Mouse (Mus musculus) heart, embryonic 15.5 days (tissue): Measurements from ENCODE around the gene Nck2. TPM values are rescaled to one million over a fixed set of nuclear protein-coding genes. Genes with fewer than 3 reads are reported as not detected.

Experiments
- ATAC-seq: fragments of 200-750 bp; cut with Nextera tagmentation; replicated peaks from 2 replicates; pipeline ENCODE4 v1.8.0; 2017; ENCODE audit warnings: low read depth, moderate TSS enrichment; ENCODE audit not compliant: insufficient number of reproducible peaks, insufficient read depth, low FRiP score
- H3K27ac ChIP-seq: fragments of 300-500 bp; sonication (generic); 2 replicates; pipeline ENCODE4 v1.5.1; 2015; ENCODE audit warnings: mild to moderate bottlenecking, inconsistent platforms
- H3K27me3 ChIP-seq: fragments of 300-500 bp; sonication (generic); 2 replicates; pipeline ENCODE4 v1.6.1; 2015; ENCODE audit warnings: inconsistent platforms
- H3K36me3 ChIP-seq: fragments of 300-500 bp; sonication (generic); 2 replicates; pipeline ENCODE4 v1.6.1; 2015; ENCODE audit warnings: mild to moderate bottlenecking, inconsistent platforms
- H3K4me1 ChIP-seq: fragments of 300-500 bp; sonication (generic); replicated peaks from 2 replicates; pipeline ENCODE4 v1.6.1; 2015; ENCODE audit warnings: inconsistent platforms
- H3K4me2 ChIP-seq: fragments of 300-500 bp; sonication (generic); 2 replicates; pipeline ENCODE4 v1.6.1; 2015; ENCODE audit warnings: inconsistent platforms, mild to moderate bottlenecking, moderate library complexity
- H3K4me3 ChIP-seq: fragments of 300-500 bp; sonication (generic); 2 replicates; pipeline ENCODE4 v1.5.1; 2015; ENCODE audit warnings: mild to moderate bottlenecking, inconsistent platforms
- H3K9ac ChIP-seq: fragments of 300-500 bp; sonication (generic); 2 replicates; pipeline ENCODE4 v1.6.1; 2015; ENCODE audit warnings: mild to moderate bottlenecking, inconsistent platforms
- H3K9me3 ChIP-seq: fragments of 300-500 bp; sonication (generic); replicated peaks from 2 replicates; pipeline ENCODE4 v1.6.1; 2016; ENCODE audit warnings: inconsistent platforms
- WGBS: fragments of 180-500 bp; shearing (Covaris S2); methylation state at CpG from one replicate; pipeline ENCODE4 v1.1.7; 2015; ENCODE audit warnings: mixed read lengths; 5-methylcytosine and 5-hydroxymethylcytosine counted together
- polyA plus RNA-seq: library from polyadenylated mRNA; unstranded; fragments of >200 nt; fragmentation: Nextera tagmentation; extraction: Ambion mirVana; gene quantifications from 2 replicates; pipeline ENCODE4 v1.2.1, GENCODE M21; 2015

The Nck2 gene
- polyA plus RNA-seq, 1 experiment from 2014 or later: 23.5 TPM

GRCm38 (mm10) chr1:43412825-43413224 lies 31.6 kb upstream of the Nck2 start:
- ATAC-seq: no peak
- Histone ChIP-seq H3K4me3 (no peak overlapping the region), H3K9ac (no peak overlapping the region), H3K27me3 (no peaks in the 10 kb centered on the region), H3K4me1 (peaks cover 4% of the 10 kb centered on the region; the same call in 1 of the 2 replicates), H3K27ac (no peak overlapping the region), H3K36me3 (no peaks in the 10 kb centered on the region), H3K4me2 (no peak overlapping the region), H3K9me3 (no peaks in the 10 kb centered on the region)
- WGBS: 78% methylated on average over 3 of the region's 3 CpGs

GRCm38 (mm10) chr1:43413298-43413697 lies 31.1 kb upstream of the Nck2 start:
- Histone ChIP-seq H3K9me3 (no peaks in the 10 kb centered on the region), H3K27me3 (no peaks in the 10 kb centered on the region), H3K4me1 (peaks cover 4% of the 10 kb centered on the region; the same call in 1 of the 2 replicates), H3K4me3 (no peak overlapping the region), H3K9ac (no peak overlapping the region), H3K36me3 (no peaks in the 10 kb centered on the region), H3K27ac (no peak overlapping the region), H3K4me2 (no peak overlapping the region)
- ATAC-seq: peak; percentile 43; the same call in 1 of the 2 replicates
- WGBS: 53% methylated on average over 3 of the region's 3 CpGs

GRCm38 (mm10) chr1:43413749-43414148 lies 30.6 kb upstream of the Nck2 start:
- 72% methylated on average over 4 of the region's 4 CpGs for WGBS

GRCm38 (mm10) chr1:43414228-43414627 lies 30.2 kb upstream of the Nck2 start:
- no peaks in the 10 kb centered on the region for H3K27me3 ChIP-seq
- H3K36me3 ChIP-seq: no peaks in the 10 kb centered on the region
- no peak overlapping the region for H3K4me3 ChIP-seq
- H3K4me1 ChIP-seq: peaks cover 4% of the 10 kb centered on the region; the same call in 1 of the 2 replicates
- no peak overlapping the region for H3K27ac ChIP-seq
- H3K9ac ChIP-seq: no peak overlapping the region
- H3K4me2 ChIP-seq: no peak overlapping the region
- ATAC-seq: no peak
- H3K9me3 ChIP-seq: no peaks in the 10 kb centered on the region

More at GRCm38 (mm10) chr1:43413749-43414148, 30.6 kb upstream of the Nck2 start:
- Histone ChIP-seq H3K9me3 (no peaks in the 10 kb centered on the region), H3K9ac (no peak overlapping the region), H3K4me3 (no peak overlapping the region), H3K27me3 (no peaks in the 10 kb centered on the region), H3K27ac (no peak overlapping the region), H3K36me3 (no peaks in the 10 kb centered on the region), H3K4me1 (peaks cover 4% of the 10 kb centered on the region; the same call in 1 of the 2 replicates), H3K4me2 (no peak overlapping the region)
- ATAC-seq: no peak

DNA sequence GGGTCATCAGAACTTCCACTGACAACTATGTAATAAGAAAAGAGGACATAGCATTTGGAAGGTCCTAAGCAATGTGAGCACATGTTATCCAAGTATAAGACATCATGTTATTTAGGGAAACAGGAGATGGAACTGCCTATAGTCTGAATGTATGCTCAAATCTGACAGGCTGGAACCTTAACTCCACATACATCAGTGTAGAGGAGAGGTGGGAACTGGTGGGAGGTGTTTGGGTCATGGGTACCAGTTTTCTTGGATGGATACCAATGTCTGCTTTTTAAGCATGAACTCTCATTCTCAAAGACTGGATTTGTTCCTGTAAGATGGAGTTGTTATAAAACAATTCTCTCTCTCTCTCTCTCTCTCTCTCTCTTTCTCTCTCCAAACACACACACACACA lies 29.4 kb upstream of the Nck2 start:
- Histone ChIP-seq H3K9me3 (no peaks in the 10 kb centered on the region), H3K27me3 (no peaks in the 10 kb centered on the region), H3K4me1 (peaks cover 4% of the 10 kb centered on the region; the same call in 1 of the 2 replicates), H3K27ac (no peak overlapping the region), H3K9ac (no peak overlapping the region), H3K4me3 (no peak overlapping the region), H3K36me3 (no peaks in the 10 kb centered on the region), H3K4me2 (no peak overlapping the region)
- no peak for ATAC-seq

- no peak for ATAC-seq
- H3K27me3 ChIP-seq: no peaks in the 10 kb centered on the region
- no peak overlapping the region for H3K9ac ChIP-seq
- H3K4me1 ChIP-seq: peaks cover 14% of the 10 kb centered on the region
- WGBS: 46% methylated on average over 4 of the region's 4 CpGs
- no peak overlapping the region for H3K27ac ChIP-seq
- H3K9me3 ChIP-seq: no peaks in the 10 kb centered on the region
- no peak overlapping the region for H3K4me2 ChIP-seq
- H3K36me3 ChIP-seq: no peaks in the 10 kb centered on the region
- H3K4me3 ChIP-seq: no peak overlapping the region
These were observed 21.2 kb upstream of the Nck2 start for GRCm38 (mm10) chr1:43422969-43423748.

DNA sequence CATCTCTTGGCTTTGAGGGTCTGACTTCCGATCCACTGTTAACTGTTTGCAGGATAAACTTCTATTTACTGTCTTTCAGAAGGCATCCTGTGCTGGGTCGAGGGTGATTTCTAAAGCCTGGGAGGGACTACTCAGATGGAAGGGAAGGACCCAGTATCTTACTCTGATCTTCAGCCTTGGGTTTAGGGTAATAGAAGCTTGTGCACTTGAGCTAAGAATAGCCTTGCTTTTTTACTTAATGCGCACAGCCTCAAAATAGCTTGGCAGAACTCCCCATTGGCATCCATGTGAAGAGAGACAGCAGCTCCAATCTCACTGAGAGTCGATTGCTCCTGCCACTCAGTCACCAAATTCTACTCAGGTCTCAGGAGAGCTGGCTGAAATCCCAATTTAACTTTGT lies 17.9 kb upstream of the Nck2 start:
- Histone ChIP-seq H3K36me3 (no peaks in the 10 kb centered on the region), H3K4me2 (peak overlapping the region; percentile 31), H3K4me3 (no peak overlapping the region), H3K27ac (peak overlapping the region; percentile 49), H3K27me3 (no peaks in the 10 kb centered on the region), H3K9me3 (no peaks in the 10 kb centered on the region), H3K9ac (no peak overlapping the region), H3K4me1 (peaks cover 14% of the 10 kb centered on the region)
- 10% methylated on average over 4 of the region's 4 CpGs for WGBS
- peak; percentile 74 for ATAC-seq

DNA sequence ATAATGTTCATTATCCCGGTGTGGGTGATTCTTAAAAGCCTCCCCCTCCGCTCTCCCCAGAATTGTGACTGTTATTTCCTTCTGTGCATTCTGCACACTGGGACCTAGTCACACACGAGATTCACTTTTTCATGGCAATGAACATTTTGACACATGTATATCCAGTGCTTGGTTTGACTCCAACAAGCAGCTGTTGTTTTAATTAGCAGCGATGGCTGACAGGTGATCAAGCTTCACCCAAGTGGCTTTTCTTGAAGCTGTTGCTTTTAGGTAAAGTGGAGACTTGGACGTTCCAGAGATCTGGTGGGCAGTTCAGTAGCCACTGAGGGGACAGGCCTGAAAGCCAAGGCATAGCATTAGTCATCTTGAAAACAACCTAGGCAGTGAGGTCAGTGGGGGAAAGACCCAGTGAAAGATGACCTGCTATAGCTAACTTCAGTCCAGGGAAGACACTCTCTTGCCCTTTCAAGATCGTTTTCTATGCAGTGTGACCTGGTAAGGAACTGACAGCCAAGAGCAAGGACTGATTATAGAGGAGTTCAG lies 17.3 kb upstream of the Nck2 start:
- no peaks in the 10 kb centered on the region for H3K9me3 ChIP-seq
- H3K4me1 ChIP-seq: peaks cover 14% of the 10 kb centered on the region
- H3K36me3 ChIP-seq: no peaks in the 10 kb centered on the region
- H3K27ac ChIP-seq: peak overlapping the region; percentile 49
- no peak overlapping the region for H3K4me3 ChIP-seq
- H3K9ac ChIP-seq: no peak overlapping the region
- ATAC-seq: peak; percentile 27; the same call in 1 of the 2 replicates
- WGBS: 44% methylated on average over 6 of the region's 6 CpGs
- peak overlapping the region; percentile 31 for H3K4me2 ChIP-seq
- H3K27me3 ChIP-seq: no peaks in the 10 kb centered on the region

- H3K4me2 ChIP-seq: no peak overlapping the region
- ATAC-seq: no peak
- no peak overlapping the region for H3K4me3 ChIP-seq
- no peaks in the 10 kb centered on the region for H3K27me3 ChIP-seq
- 76% methylated on average over 9 of the region's 9 CpGs for WGBS
- no peaks in the 10 kb centered on the region for H3K36me3 ChIP-seq
- no peak overlapping the region for H3K27ac ChIP-seq
- H3K4me1 ChIP-seq: peaks cover 19% of the 10 kb centered on the region
- H3K9ac ChIP-seq: no peak overlapping the region
- no peaks in the 10 kb centered on the region for H3K9me3 ChIP-seq
These were observed 14.2 kb upstream of the Nck2 start for GRCm38 (mm10) chr1:43429924-43430876.

GRCm38 (mm10) chr1:43433853-43434252 lies 10.5 kb upstream of the Nck2 start:
- H3K9me3 ChIP-seq: no peaks in the 10 kb centered on the region
- no peak overlapping the region for H3K4me3 ChIP-seq
- H3K27ac ChIP-seq: no peak overlapping the region
- ATAC-seq: no peak
- no peak overlapping the region for H3K9ac ChIP-seq
- no peaks in the 10 kb centered on the region for H3K27me3 ChIP-seq
- 57% methylated on average over 4 of the region's 4 CpGs for WGBS
- no peaks in the 10 kb centered on the region for H3K36me3 ChIP-seq
- H3K4me1 ChIP-seq: peaks cover 6% of the 10 kb centered on the region; the same call in 1 of the 2 replicates
- H3K4me2 ChIP-seq: no peak overlapping the region

DNA sequence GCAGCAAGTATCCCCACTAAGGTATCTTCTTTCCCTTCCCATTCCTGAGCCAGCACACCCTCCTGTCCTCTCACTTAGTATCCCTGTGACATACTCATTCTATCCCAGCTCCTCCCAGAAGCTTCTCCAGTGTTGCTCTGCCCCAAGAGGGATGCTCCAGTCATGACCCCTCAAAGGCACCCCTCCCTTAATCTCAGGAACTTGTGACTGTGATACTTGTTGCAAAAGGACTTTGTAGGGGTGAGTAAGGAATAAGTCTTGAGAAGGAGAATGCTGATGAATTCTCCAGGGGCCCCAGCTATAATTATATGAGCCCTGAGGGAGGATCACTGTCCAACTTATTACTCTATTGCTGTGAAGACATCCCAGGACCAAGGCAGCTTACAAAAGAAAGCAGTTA lies 7.8 kb upstream of the Nck2 start:
- Histone ChIP-seq H3K4me1 (peaks cover 6% of the 10 kb centered on the region; the same call in 1 of the 2 replicates), H3K4me2 (no peak overlapping the region), H3K27me3 (no peaks in the 10 kb centered on the region), H3K4me3 (no peak overlapping the region), H3K9me3 (no peaks in the 10 kb centered on the region), H3K9ac (no peak overlapping the region), H3K27ac (no peak overlapping the region), H3K36me3 (no peaks in the 10 kb centered on the region)
- ATAC-seq: no peak
